Mouse (Mus musculus) liver, postnatal 0 days (tissue): Measurements from ENCODE around the gene Mpped1. TPM values are rescaled to one million over a fixed set of nuclear protein-coding genes. Genes with fewer than 3 reads are reported as not detected.

Experiments used
- ATAC-seq: fragments of 200-750 bp; cut with Nextera tagmentation; 2 replicates; pipeline ENCODE4 v1.8.0; 2017; ENCODE audit warnings: mild to moderate bottlenecking, moderate library complexity
- DNase-seq: peaks from one replicate; pipeline ENCODE4 v3.0.0-alpha.2; 2016
- H3K27ac ChIP-seq: fragments of 300-500 bp; sonication (generic); 2 replicates; pipeline ENCODE4 v1.5.1; 2014; ENCODE audit warnings: antibody characterized with exemption, moderate library complexity, mild to moderate bottlenecking, low read depth
- H3K27me3 ChIP-seq: fragments of 300-500 bp; sonication (generic); 2 replicates; pipeline ENCODE4 v1.6.1; 2014; ENCODE audit warnings: low read length, control low read depth, mixed read lengths; ENCODE audit not compliant: insufficient read depth
- H3K36me3 ChIP-seq: fragments of 300-500 bp; sonication (generic); replicated peaks from 2 replicates; pipeline ENCODE4 v1.6.1; 2014; ENCODE audit warnings: mild to moderate bottlenecking, control low read depth, low read length, moderate library complexity, mixed read lengths; ENCODE audit not compliant: insufficient read depth
- H3K4me1 ChIP-seq: fragments of 300-500 bp; sonication (generic); 2 replicates; pipeline ENCODE4 v1.6.1; 2014; ENCODE audit warnings: antibody characterized with exemption, mild to moderate bottlenecking, control low read depth; ENCODE audit not compliant: insufficient read depth
- H3K4me2 ChIP-seq: fragments of 300-500 bp; sonication (generic); 2 replicates; pipeline ENCODE4 v1.6.1; 2014; ENCODE audit warnings: low read depth, mild to moderate bottlenecking, low read length, moderate library complexity, mixed read lengths
- H3K4me3 ChIP-seq: fragments of 300-500 bp; sonication (generic); 2 replicates; pipeline ENCODE4 v1.5.1; 2014; ENCODE audit warnings: low read depth, low read length
- H3K9ac ChIP-seq: fragments of 300-500 bp; sonication (generic); replicated peaks from 2 replicates; pipeline ENCODE4 v1.6.1; 2014; ENCODE audit warnings: mild to moderate bottlenecking, moderate library complexity
- H3K9me3 ChIP-seq: fragments of 300-500 bp; sonication (generic); 2 replicates; pipeline ENCODE4 v1.6.1; 2016; ENCODE audit warnings: mild to moderate bottlenecking, control low read depth, low read length, mixed read lengths
- CTCF ChIP-seq: sonication (generic); IDR thresholded peaks from 2 replicates; pipeline ENCODE4 v1.5.1; 2016; ENCODE audit warnings: antibody characterized with exemption, low read depth
- EP300 ChIP-seq: IDR thresholded peaks from 2 replicates; pipeline ENCODE4 v1.6.1; 2016; ENCODE audit warnings: antibody characterized with exemption, low read depth, mild to moderate bottlenecking
- WGBS: fragments of 180-500 bp; shearing (Covaris S2); extraction: QIAGEN DNeasy Blood & Tissue Kit; methylation state at CpG from one replicate; pipeline ENCODE4 v1.1.7; 2014; ENCODE audit not compliant: insufficient replicate concordance; 5-methylcytosine and 5-hydroxymethylcytosine counted together
- polyA plus RNA-seq: library from polyadenylated mRNA; unstranded; fragments of >200 nt; fragmentation: Nextera tagmentation; extraction: Ambion mirVana; gene quantifications from 2 replicates; pipeline ENCODE4 v1.2.1, GENCODE M21; 2015

Mpped1 gene
- polyA plus RNA-seq, 1 experiment from 2014 or later = not detected

GRCm38 (mm10) chr15:83781304-83781703 is 2.0 kb downstream of the Mpped1 start:
- Histone ChIP-seq H3K36me3 (no peaks in the 10 kb centered on the region), H3K27ac (no peak overlapping the region), H3K4me3 (no peak overlapping the region), H3K4me2 (no peak overlapping the region), H3K9ac (no peak overlapping the region), H3K9me3 (no peaks in the 10 kb centered on the region), H3K4me1 (no peaks in the 10 kb centered on the region), H3K27me3 (peaks cover 33% of the 10 kb centered on the region)
- TF ChIP-seq CTCF = no peak
- no peak for TF ChIP-seq EP300
- DNase-seq = no peak
- 77% methylated on average over 11 of the region's 11 CpGs for WGBS
- no peak for ATAC-seq

- TF ChIP-seq CTCF (no peak), EP300 (no peak)
- no peak overlapping the region for H3K27ac ChIP-seq
- ATAC-seq (no peak), DNase-seq (no peak)
- peaks cover 33% of the 10 kb centered on the region for H3K27me3 ChIP-seq
- no peaks in the 10 kb centered on the region for H3K36me3 ChIP-seq
- no peak overlapping the region for H3K4me2 ChIP-seq
- H3K9ac ChIP-seq = no peak overlapping the region
- no peaks in the 10 kb centered on the region for H3K9me3 ChIP-seq
- H3K4me3 ChIP-seq = no peak overlapping the region
- no peaks in the 10 kb centered on the region for H3K4me1 ChIP-seq
- 65% methylated on average over 9 of the region's 9 CpGs for WGBS
Observed at GRCm38 (mm10) chr15:83782284-83782683, 3.0 kb downstream of the Mpped1 start.

GRCm38 (mm10) chr15:83784772-83785171 is 5.5 kb downstream of the Mpped1 start:
- DNase-seq = no peak
- H3K4me2 ChIP-seq = no peak overlapping the region
- H3K9me3 ChIP-seq = no peaks in the 10 kb centered on the region
- no peaks in the 10 kb centered on the region for H3K36me3 ChIP-seq
- no peak overlapping the region for H3K27ac ChIP-seq
- H3K27me3 ChIP-seq = peaks cover 16% of the 10 kb centered on the region
- ATAC-seq = no peak
- H3K4me1 ChIP-seq = no peaks in the 10 kb centered on the region
- H3K9ac ChIP-seq = no peak overlapping the region
- 73% methylated on average over 9 of the region's 9 CpGs for WGBS
- no peak for TF ChIP-seq CTCF
- no peak for TF ChIP-seq EP300
- no peak overlapping the region for H3K4me3 ChIP-seq

- no peak for ATAC-seq
- Histone ChIP-seq H3K4me2 (no peak overlapping the region), H3K36me3 (no peaks in the 10 kb centered on the region), H3K9me3 (no peaks in the 10 kb centered on the region), H3K4me3 (no peak overlapping the region), H3K27me3 (no peaks in the 10 kb centered on the region), H3K27ac (no peak overlapping the region), H3K4me1 (no peaks in the 10 kb centered on the region), H3K9ac (no peak overlapping the region)
- TF ChIP-seq CTCF = no peak
- TF ChIP-seq EP300 = no peak
- 71% methylated on average over 9 of the region's 9 CpGs for WGBS
- DNase-seq = no peak
Observed at GRCm38 (mm10) chr15:83789046-83789445, 9.8 kb downstream of the Mpped1 start.

GRCm38 (mm10) chr15:83796924-83797323 is 17.7 kb downstream of the Mpped1 start:
- no peak overlapping the region for H3K9ac ChIP-seq
- H3K4me3 ChIP-seq = no peak overlapping the region
- H3K27me3 ChIP-seq = no peaks in the 10 kb centered on the region
- H3K27ac ChIP-seq = no peak overlapping the region
- DNase-seq (no peak), ATAC-seq (no peak)
- H3K4me1 ChIP-seq = no peaks in the 10 kb centered on the region
- WGBS = 64% methylated on average over 7 of the region's 7 CpGs
- H3K36me3 ChIP-seq = no peaks in the 10 kb centered on the region
- H3K4me2 ChIP-seq = no peak overlapping the region
- TF ChIP-seq EP300 (no peak), CTCF (no peak)
- no peaks in the 10 kb centered on the region for H3K9me3 ChIP-seq

GRCm38 (mm10) chr15:83798964-83799363 is 19.7 kb downstream of the Mpped1 start:
- 80% methylated on average over 11 of the region's 11 CpGs for WGBS
- no peak overlapping the region for H3K9ac ChIP-seq
- no peaks in the 10 kb centered on the region for H3K9me3 ChIP-seq
- H3K36me3 ChIP-seq = no peaks in the 10 kb centered on the region
- TF ChIP-seq CTCF (no peak), EP300 (no peak)
- DNase-seq (no peak), ATAC-seq (no peak)
- no peak overlapping the region for H3K27ac ChIP-seq
- H3K4me1 ChIP-seq = no peaks in the 10 kb centered on the region
- H3K27me3 ChIP-seq = no peaks in the 10 kb centered on the region
- no peak overlapping the region for H3K4me2 ChIP-seq
- H3K4me3 ChIP-seq = no peak overlapping the region

GRCm38 (mm10) chr15:83801011-83801410 is 21.7 kb downstream of the Mpped1 start:
- Histone ChIP-seq H3K4me3 (no peak overlapping the region), H3K27ac (no peak overlapping the region), H3K4me1 (no peaks in the 10 kb centered on the region), H3K9me3 (no peaks in the 10 kb centered on the region), H3K9ac (no peak overlapping the region), H3K4me2 (no peak overlapping the region), H3K36me3 (no peaks in the 10 kb centered on the region), H3K27me3 (no peaks in the 10 kb centered on the region)
- DNase-seq (no peak), ATAC-seq (no peak)
- WGBS = 58% methylated on average over 5 of the region's 5 CpGs
- no peak for TF ChIP-seq CTCF
- no peak for TF ChIP-seq EP300
